Mouse (Mus musculus): ENCODE data around the gene Paqr4. TPM values are rescaled to one million over a fixed set of nuclear protein-coding genes. Genes with fewer than 3 reads are reported as not detected.

Gene Paqr4
- polyA plus RNA-seq, 1 experiment from 2014 or later, result 16.1 TPM

- Histone ChIP-seq H3K4me1 (peaks cover 8% of the 10 kb centered on the region), H3K27ac (peak within 1 kb of the TSS; percentile 64), H3K27me3 (no peaks in the 10 kb centered on the region), H3K4me3 (peak within 1 kb of the TSS; percentile 79), H3K36me3 (peaks cover 23% of the 10 kb centered on the region), H3K9me3 (no peaks in the 10 kb centered on the region), H3K9ac (peak within 1 kb of the TSS; percentile 90), H3K4me2 (replicated peaks) (peak within 1 kb of the TSS; percentile 78)
- ATAC-seq (ENCODE audit: low FRiP score, low read depth), result peak; percentile 98
- WGBS, result 3% methylated on average over 51 of the region's 58 CpGs
Observed at GRCm38 (mm10) chr17:23771284-23772218, 30.9 kb upstream of the Paqr4 start, which contains the start of gene Flywch1. TSS of gene Flywch1 (minus strand) at chr17:23771602.

GRCm38 (mm10) chr17:23770896-23771283, 30.2 kb upstream of the Paqr4 start:
- Histone ChIP-seq H3K4me3 (peak overlapping the region; percentile 79), H3K27ac (no peak overlapping the region; the same call in 1 of the 2 replicates), H3K36me3 (peaks cover 16% of the 10 kb centered on the region), H3K9me3 (no peaks in the 10 kb centered on the region), H3K4me2 (replicated peaks) (peak overlapping the region; percentile 78), H3K4me1 (peaks cover 8% of the 10 kb centered on the region), H3K27me3 (no peaks in the 10 kb centered on the region), H3K9ac (peak overlapping the region; percentile 90)
- under 1% methylated on average over 19 of the region's 19 CpGs for WGBS
- ATAC-seq (ENCODE audit: low FRiP score, low read depth), result no peak; the same call in 1 of the 2 replicates

- Histone ChIP-seq H3K4me3 (peak overlapping the region; percentile 79), H3K4me1 (peaks cover 8% of the 10 kb centered on the region), H3K27ac (no peak overlapping the region), H3K27me3 (no peaks in the 10 kb centered on the region), H3K9me3 (no peaks in the 10 kb centered on the region), H3K9ac (peak overlapping the region; percentile 90), H3K4me2 (replicated peaks) (peak overlapping the region; percentile 78), H3K36me3 (peaks cover 15% of the 10 kb centered on the region)
- 29% methylated on average over 2 of the region's 2 CpGs for WGBS
- no peak for ATAC-seq (ENCODE audit: low FRiP score, low read depth)
Observed at GRCm38 (mm10) chr17:23770493-23770892, 29.8 kb upstream of the Paqr4 start.

- no peak overlapping the region for H3K9ac ChIP-seq
- 94% methylated on average over 11 of the region's 11 CpGs for WGBS
- no peaks in the 10 kb centered on the region for H3K9me3 ChIP-seq
- peaks cover 53% of the 10 kb centered on the region for H3K36me3 ChIP-seq
- H3K4me1 ChIP-seq, result no peaks in the 10 kb centered on the region
- H3K4me3 ChIP-seq, result no peak overlapping the region
- no peak overlapping the region for H3K27ac ChIP-seq
- H3K27me3 ChIP-seq, result no peaks in the 10 kb centered on the region
- no peak overlapping the region for H3K4me2 ChIP-seq (replicated peaks)
- no peak for ATAC-seq (ENCODE audit: low FRiP score, low read depth)
Observed at GRCm38 (mm10) chr17:23762976-23763375, 22.3 kb upstream of the Paqr4 start.

GRCm38 (mm10) chr17:23761155-23761554, 20.5 kb upstream of the Paqr4 start:
- no peak for ATAC-seq (ENCODE audit: low FRiP score, low read depth)
- H3K36me3 ChIP-seq, result peaks cover 69% of the 10 kb centered on the region
- 98% methylated on average over 3 of the region's 3 CpGs for WGBS

GRCm38 (mm10) chr17:23760231-23760630, 19.6 kb upstream of the Paqr4 start:
- 89% methylated on average over 9 of the region's 9 CpGs for WGBS
- Histone ChIP-seq H3K9me3 (no peaks in the 10 kb centered on the region), H3K4me3 (no peak overlapping the region), H3K27ac (no peak overlapping the region), H3K9ac (no peak overlapping the region), H3K4me1 (no peaks in the 10 kb centered on the region), H3K36me3 (peaks cover 78% of the 10 kb centered on the region), H3K27me3 (no peaks in the 10 kb centered on the region), H3K4me2 (replicated peaks) (no peak overlapping the region)
- no peak for ATAC-seq (ENCODE audit: low FRiP score, low read depth)

More at GRCm38 (mm10) chr17:23761155-23761554, 20.5 kb upstream of the Paqr4 start:
- no peaks in the 10 kb centered on the region for H3K9me3 ChIP-seq
- no peak overlapping the region for H3K9ac ChIP-seq
- H3K4me2 ChIP-seq (replicated peaks), result no peak overlapping the region
- H3K4me1 ChIP-seq, result no peaks in the 10 kb centered on the region
- H3K4me3 ChIP-seq, result no peak overlapping the region
- no peak overlapping the region for H3K27ac ChIP-seq
- no peaks in the 10 kb centered on the region for H3K27me3 ChIP-seq

DNA sequence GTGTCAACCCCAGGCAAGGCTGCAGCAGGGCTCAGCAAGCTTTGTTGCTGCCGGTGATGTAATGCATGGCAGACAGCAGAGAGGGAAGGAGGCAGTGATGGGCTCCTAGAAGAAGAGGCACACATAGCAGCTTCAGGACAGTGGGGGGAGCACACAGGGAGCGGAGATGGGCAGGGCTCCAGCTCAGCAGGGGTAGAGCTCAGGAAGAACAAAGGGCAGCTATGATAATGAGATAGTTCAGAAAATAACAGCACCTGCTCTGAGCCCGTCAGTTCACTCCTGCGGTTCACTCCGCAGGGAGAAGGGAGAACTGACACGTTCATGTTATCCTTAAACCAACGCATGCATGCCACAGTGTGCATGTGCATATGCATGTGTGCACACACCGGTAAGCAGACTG, 18.1 kb upstream of the Paqr4 start:
- no peaks in the 10 kb centered on the region for H3K4me1 ChIP-seq
- ATAC-seq (ENCODE audit: low FRiP score, low read depth), result no peak
- 87% methylated on average over 8 of the region's 8 CpGs for WGBS

GRCm38 (mm10) chr17:23757581-23757980, 16.9 kb upstream of the Paqr4 start:
- H3K9ac ChIP-seq, result no peak overlapping the region
- H3K4me2 ChIP-seq (replicated peaks), result no peak overlapping the region
- H3K27ac ChIP-seq, result no peak overlapping the region
- no peaks in the 10 kb centered on the region for H3K27me3 ChIP-seq
- H3K9me3 ChIP-seq, result no peaks in the 10 kb centered on the region
- no peak for ATAC-seq (ENCODE audit: low FRiP score, low read depth)
- no peaks in the 10 kb centered on the region for H3K4me1 ChIP-seq
- WGBS, result 93% methylated on average over 9 of the region's 9 CpGs
- no peak overlapping the region for H3K4me3 ChIP-seq
- H3K36me3 ChIP-seq, result peaks cover 98% of the 10 kb centered on the region

More for the DNA sequence above, 18.1 kb upstream of the Paqr4 start:
- Histone ChIP-seq H3K9me3 (no peaks in the 10 kb centered on the region), H3K4me2 (replicated peaks) (no peak overlapping the region), H3K36me3 (peaks cover 91% of the 10 kb centered on the region), H3K27me3 (no peaks in the 10 kb centered on the region), H3K27ac (no peak overlapping the region), H3K9ac (no peak overlapping the region), H3K4me3 (no peak overlapping the region)

GRCm38 (mm10) chr17:23755689-23756088, 15.0 kb upstream of the Paqr4 start:
- H3K4me3 ChIP-seq, result no peak overlapping the region
- no peak overlapping the region for H3K4me2 ChIP-seq (replicated peaks)
- no peak overlapping the region for H3K9ac ChIP-seq

GRCm38 (mm10) chr17:23749400-23750191, 8.9 kb upstream of the Paqr4 start:
- no peak overlapping the region for H3K27ac ChIP-seq
- peak overlapping the region; percentile 46 for H3K4me2 ChIP-seq (replicated peaks)
- H3K27me3 ChIP-seq, result peaks cover 36% of the 10 kb centered on the region
- ATAC-seq (ENCODE audit: low FRiP score, low read depth), result no peak
- 75% methylated on average over 11 of the region's 11 CpGs for WGBS
- H3K9ac ChIP-seq, result no peak overlapping the region
- peaks cover 24% of the 10 kb centered on the region for H3K4me1 ChIP-seq
- H3K36me3 ChIP-seq, result peaks cover 39% of the 10 kb centered on the region
- H3K4me3 ChIP-seq, result 0 out of 2 replicates have a peak overlapping the region, but pooled peaks have one; percentile 1
- H3K9me3 ChIP-seq, result no peaks in the 10 kb centered on the region

More at GRCm38 (mm10) chr17:23755689-23756088, 15.0 kb upstream of the Paqr4 start:
- no peaks in the 10 kb centered on the region for H3K9me3 ChIP-seq
- 97% methylated on average over 13 of the region's 13 CpGs for WGBS
- peaks cover 96% of the 10 kb centered on the region for H3K36me3 ChIP-seq
- H3K27me3 ChIP-seq, result no peaks in the 10 kb centered on the region
- H3K27ac ChIP-seq, result no peak overlapping the region
- ATAC-seq (ENCODE audit: low FRiP score, low read depth), result no peak
- H3K4me1 ChIP-seq, result no peaks in the 10 kb centered on the region

DNA sequence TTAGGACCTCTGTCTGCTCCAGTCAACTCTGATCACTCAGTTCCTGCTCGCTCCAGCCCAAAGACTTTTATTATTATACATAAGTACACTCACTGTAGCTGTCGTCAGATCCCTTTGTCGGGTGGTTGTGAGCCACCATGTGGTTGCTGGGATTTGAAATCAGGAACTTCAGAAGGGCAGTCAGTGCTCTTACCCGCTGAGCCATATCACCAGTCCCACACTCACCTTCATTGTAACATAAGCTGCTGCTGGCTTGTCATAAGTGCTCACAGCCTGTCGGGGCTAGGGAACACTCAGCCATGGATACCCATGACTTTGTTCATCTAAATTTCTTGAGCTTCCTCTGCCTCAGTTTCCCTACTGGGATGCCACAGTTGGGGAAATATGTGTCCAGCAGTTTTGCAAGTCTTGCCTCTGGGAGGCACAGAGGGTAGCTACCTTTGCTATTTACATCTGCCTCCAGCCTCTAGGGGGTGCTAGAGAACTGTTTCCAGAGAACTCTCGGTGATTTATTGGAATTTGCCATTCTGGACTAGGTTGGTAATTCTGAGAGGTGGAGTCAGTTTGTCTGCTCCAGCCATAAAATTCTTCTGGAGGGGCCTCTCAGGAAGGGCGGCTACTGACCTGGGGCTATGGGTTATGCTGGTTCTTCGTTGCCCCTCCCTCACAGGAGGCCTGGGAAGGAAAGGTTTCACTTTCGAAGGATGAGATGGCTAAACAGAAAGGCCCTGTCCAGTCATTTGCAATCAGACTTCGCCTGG, 8.1 kb upstream of the Paqr4 start:
- Histone ChIP-seq H3K9ac (no peak overlapping the region), H3K4me3 (0 out of 2 replicates have a peak overlapping the region, but pooled peaks have one; percentile 1), H3K27ac (no peak overlapping the region), H3K27me3 (peaks cover 44% of the 10 kb centered on the region), H3K36me3 (peaks cover 31% of the 10 kb centered on the region), H3K4me1 (peaks cover 26% of the 10 kb centered on the region), H3K9me3 (no peaks in the 10 kb centered on the region), H3K4me2 (replicated peaks) (peak overlapping the region; percentile 46)
- ATAC-seq (ENCODE audit: low FRiP score, low read depth), result no peak
- 32% methylated on average over 10 of the region's 10 CpGs for WGBS

All from limb, embryonic 13.5 days (tissue).